Mouse (Mus musculus) central nervous system, embryonic 11.5 days (tissue): ENCODE results near the gene Mpv17l2. TPM values are rescaled to one million over a fixed set of nuclear protein-coding genes. Genes with fewer than 3 reads are reported as not detected.

ENCODE experiments used
- polyA plus RNA-seq: library from polyadenylated mRNA; depleted of rRNA; stranded (reverse); fragments of >200 nt; gene quantifications from 2 replicates; pipeline ENCODE4 v1.2.3, GENCODE M21; 2012; rRNA removed

The Mpv17l2 gene
- 18.0 and 20.3 TPM in 2 replicates for polyA plus RNA-seq

DNA sequence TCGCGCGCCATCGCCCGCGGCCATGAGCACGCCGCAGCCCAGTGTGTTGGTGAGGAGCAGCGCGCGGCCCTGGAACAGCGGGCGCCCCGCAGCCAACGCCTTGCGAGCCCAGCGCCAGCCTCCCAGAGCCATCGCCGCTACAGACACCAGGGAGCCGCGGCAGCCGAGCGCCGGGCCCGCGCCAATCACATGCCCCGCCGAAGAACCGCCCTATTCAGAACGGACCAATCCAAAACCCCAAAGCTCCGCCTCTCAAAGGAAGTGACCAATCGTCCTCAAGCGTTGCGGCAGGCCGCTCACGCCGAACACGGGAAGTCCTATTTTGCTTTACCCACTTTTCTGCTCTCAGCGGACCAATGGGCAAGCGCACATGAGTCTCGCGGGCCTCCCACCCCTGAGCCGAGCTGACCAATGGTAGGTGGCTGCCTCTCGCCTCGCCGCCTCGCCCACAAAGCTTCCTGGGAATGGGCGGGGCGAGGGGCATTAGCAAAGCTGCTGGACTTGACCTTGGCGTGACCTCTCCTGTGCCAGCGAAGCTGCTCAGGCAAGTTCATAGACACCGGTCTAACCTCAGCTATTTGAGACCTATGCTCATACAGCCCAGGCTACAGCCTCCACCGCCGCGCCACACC is at the start of gene Mpv17l2:
TSS of gene Mpv17l2 (minus strand) at position 172 of the 632 bp plus-strand sequence.

DNA sequence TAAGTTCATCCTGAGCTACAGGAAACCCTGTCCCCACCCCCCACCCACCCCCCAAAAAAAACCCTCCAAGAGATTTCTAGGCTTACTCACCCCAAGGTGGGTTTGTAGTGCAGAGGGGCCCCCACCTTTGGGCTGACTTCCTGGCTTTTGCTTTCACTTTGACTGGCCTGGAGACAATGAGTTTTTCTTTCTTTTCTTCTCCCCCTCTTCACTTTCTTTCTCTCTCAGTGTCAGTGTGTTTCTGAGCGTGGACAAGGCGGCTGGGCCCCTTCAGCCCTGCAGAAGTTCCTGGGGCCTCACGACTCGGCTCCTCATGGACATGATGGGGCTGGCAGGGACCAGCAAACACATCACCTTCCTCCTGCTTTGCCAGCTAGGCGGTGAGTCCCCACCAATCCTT is 47.5 kb upstream of the Mpv17l2 start, which contains the start of gene Il12rb1:
TSS of gene Il12rb1 (plus strand) at position 211 of the 400 bp plus-strand sequence.

DNA sequence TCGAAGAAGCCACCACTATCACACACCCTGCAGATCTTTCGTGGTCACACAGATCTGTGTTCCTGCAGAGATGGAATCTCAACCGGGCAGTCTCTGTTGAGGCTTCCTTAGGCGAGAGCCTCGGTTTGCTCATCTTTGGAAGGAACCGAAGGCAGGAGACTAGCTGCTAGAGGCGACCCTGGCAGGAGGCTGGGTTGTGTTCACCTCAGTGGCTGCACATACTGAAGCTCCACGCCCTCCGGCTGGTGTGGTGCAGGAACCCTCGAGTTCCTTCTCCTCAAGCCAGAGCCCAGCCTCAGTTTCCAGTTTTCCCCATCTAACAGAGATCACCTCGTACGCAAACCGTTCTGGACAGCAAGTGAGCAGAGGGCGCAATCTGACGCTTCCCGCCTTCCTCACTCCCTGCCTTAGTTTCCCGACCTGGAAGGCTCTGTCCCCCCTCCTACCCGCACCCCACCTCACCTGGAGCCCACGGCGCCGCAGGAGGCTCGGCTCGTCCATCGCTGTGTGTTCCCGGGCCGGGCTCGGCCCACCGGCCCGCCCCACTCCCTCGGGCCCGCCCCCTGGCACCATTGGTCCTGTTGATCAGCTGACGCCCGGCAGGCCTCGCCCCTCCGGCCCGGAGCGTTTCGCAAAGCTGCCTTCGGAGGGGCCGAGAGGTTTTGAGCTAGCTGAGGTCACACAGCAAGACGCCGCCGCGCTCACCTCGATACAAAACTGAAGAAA is 43.9 kb upstream of the Mpv17l2 start, which contains the start of gene Mast3:
TSS of gene Mast3 (minus strand) at position 574 of the 726 bp plus-strand sequence.

DNA sequence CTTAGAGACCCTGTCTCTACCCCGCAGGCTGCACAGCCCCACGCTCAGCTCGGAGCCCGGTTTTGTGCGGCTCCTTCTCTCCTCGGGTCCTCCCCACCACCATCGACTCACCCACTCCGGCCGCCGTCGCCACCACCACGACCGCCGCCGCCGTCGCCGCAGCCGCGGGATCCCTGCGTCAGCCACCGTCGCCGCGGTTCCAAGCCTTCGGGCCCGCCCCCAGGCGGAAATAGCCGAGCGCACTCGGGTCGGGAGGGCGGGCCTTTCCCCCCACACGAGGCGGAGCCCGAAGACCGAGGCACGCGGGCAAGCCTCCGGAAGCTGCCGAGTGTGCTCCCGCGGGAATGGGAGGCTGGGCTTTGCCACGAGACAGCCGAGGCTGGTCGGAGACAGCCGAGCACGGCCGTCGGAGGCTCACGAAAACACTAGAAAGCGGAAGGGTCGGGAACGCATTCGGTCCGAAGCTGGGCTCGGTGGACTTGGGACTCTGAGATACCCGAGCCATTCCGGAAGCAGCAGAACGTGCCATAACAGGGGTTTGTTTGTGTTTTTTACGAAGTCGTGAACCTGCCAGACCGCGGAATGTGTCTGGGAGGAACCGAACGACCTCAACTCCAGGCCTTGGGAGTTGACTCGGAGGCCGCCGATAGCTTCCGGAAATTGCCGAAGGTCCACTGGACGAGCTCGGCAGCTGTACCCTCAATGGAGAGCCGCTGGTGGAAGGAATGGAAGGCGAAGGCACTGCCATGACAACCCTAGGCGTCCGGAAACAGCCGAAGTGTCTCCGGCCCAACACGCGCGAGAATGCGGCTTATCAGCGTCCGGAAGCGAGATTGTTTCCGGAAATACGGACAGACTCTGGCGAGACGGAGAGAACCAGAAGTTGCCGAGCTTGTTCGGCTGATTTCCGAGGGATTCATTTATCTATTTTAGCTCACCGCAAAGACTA is 16.0 kb upstream of the Mpv17l2 start, which contains the start of gene Pik3r2:
TSS of gene Pik3r2 (minus strand) at position 218 of the 949 bp plus-strand sequence.

DNA sequence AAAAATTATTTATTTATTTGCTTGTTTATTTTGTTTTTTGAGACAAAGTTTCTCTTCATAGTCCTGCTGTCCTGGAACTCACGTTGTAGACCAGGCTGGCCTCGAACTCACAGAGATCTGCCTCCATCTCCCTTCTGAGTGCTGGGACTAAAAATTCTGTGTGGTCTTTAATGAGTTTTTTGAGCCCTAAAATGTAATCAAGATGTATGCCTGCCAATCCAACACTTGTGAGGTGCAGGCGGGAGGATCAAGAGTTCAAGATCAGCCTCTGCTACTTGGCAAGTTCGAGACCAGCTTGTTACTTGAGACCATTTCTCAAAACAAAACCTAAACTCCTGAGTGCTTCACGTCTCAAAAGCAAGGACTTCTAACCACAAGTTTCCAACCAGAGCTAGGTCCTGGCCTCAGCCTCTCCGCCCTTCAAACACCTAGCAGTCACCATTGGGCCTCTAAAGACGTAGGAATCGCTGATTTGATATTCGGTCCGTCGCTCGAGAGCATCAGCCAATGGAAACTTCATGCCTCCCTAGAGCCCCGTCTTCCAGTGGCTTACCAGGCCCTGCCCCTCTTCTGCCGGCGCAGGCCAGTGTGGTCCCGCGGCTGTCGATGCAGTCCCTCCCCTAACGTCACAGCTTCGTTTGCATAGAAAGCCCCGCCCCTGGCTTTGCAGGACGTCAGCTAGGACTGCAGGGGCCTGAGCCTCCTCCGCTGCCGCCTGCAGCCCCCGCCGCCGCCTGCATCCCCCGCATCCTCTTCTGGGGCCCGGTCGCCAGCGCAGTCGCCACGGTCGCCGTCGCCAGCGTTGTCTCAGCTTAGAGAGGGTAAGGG is 6.5 kb downstream of the Mpv17l2 start, which contains the start of gene Rab3a:
TSS of gene Rab3a (plus strand) at position 637 of the 828 bp plus-strand sequence.

DNA sequence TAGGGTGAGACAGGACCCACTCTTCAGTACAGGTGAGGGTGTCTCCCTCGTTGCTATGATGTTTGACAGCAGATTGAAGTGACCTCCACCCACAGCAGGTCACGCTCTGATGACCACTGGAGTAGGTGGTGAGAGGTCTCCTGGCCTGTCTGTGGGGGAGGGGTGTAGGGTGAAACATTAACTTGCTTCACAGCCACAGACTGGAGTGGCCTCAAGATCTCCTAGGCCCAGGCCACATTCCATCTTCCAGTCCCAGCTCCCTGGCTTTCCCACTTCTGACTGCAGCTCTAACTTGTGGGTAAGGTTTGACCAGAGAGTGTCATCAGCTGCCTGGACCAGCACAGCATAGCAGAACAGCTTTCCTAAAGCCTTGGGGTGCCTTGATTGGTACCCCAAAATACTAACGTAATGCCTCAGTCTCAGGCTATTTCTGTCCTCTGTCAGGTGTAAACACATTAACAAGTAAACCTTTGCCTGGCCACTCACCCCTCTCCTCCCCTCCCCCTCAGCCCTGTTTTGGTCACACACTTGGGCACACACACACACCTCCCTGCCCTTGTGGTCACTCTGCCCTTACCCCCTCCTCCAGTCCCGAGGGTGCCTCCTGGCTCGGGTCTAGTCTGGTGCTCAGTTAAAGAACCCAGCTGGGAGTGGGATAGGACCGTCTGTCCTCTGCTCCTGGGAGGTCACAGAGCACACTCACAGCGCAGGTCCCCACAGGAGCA is 37.1 kb downstream of the Mpv17l2 start, which contains the start of gene Pde4c:
TSS of gene Pde4c (plus strand) at position 235 of the 725 bp plus-strand sequence.

DNA sequence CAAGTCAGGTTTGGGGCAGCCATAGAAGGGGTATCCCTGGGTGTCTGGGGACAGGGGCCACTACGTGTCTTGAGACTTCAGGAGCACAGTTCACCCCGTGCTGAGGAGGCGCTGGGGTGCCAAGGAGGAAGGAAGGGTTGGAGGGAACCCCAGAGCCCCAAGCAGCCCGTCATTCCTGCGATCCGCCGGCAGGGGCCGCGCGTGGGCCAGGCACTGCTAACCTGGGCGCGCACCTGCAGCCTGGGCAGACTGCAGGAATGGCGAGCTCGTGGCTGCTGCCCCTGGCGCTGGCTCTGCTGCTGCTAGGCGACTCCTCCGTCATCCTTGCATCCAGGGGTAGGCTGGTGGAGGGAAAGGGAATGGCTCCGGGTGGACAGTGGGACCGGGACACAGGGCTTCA is 42.4 kb downstream of the Mpv17l2 start, which contains the start of gene Gm3336:
TSS of gene Gm3336 (plus strand) at position 247 of the 400 bp plus-strand sequence.

Other genes with a start within 250 kb of the Mpv17l2 start
- 333 and 368 TPM in 2 replicates for gene Fkbp8, start 233.2 kb downstream of the Mpv17l2 start, polyA plus RNA-seq
- 45.2 and 45.4 TPM in 2 replicates for gene Kxd1, start 233.0 kb downstream of the Mpv17l2 start, polyA plus RNA-seq
- gene Ell, start 221.5 kb downstream of the Mpv17l2 start, polyA plus RNA-seq, result 18.0 and 24.2 TPM in 2 replicates
- 87.0 and 171 TPM in 2 replicates for gene Isyna1, start 166.6 kb downstream of the Mpv17l2 start, polyA plus RNA-seq
- gene Ssbp4, start 152.1 kb downstream of the Mpv17l2 start, polyA plus RNA-seq, result 81.3 and 117 TPM in 2 replicates
- 0.88 and 1.00 TPM in 2 replicates for gene Lrrc25, start 144.8 kb downstream of the Mpv17l2 start, polyA plus RNA-seq
- 0.32 and 0.54 TPM in 2 replicates for gene Gdf15, start 128.5 kb downstream of the Mpv17l2 start, polyA plus RNA-seq
- 61.8 and 88.1 TPM in 2 replicates for gene Pgpep1, start 100.6 kb downstream of the Mpv17l2 start, polyA plus RNA-seq
- gene Lsm4, start 87.7 kb downstream of the Mpv17l2 start, polyA plus RNA-seq, result 217 and 299 TPM in 2 replicates
- gene Jund, start 62.0 kb downstream of the Mpv17l2 start, polyA plus RNA-seq, result 179 and 228 TPM in 2 replicates
- 0.04 and 0.05 TPM in 2 replicates for gene Iqcn, start 57.5 kb downstream of the Mpv17l2 start, polyA plus RNA-seq
- 0.06 TPM in 1 of 2 replicates, not detected in the other for gene Gm3336, start 42.4 kb downstream of the Mpv17l2 start, polyA plus RNA-seq
- 0.82 and 0.89 TPM in 2 replicates for gene Pde4c, start 37.2 kb downstream of the Mpv17l2 start, polyA plus RNA-seq
- gene Rab3a, start 6.3 kb downstream of the Mpv17l2 start, polyA plus RNA-seq, result 28.0 and 50.3 TPM in 2 replicates
- gene Pik3r2, start 15.8 kb upstream of the Mpv17l2 start, polyA plus RNA-seq, result 73.4 and 81.4 TPM in 2 replicates
- 19.0 and 27.4 TPM in 2 replicates for gene Mast3, start 44.1 kb upstream of the Mpv17l2 start, polyA plus RNA-seq
- gene Il12rb1, start 47.5 kb upstream of the Mpv17l2 start, polyA plus RNA-seq, result 0.06 and 0.08 TPM in 2 replicates
- gene Arrdc2, start 78.8 kb upstream of the Mpv17l2 start, polyA plus RNA-seq, result 20.3 and 21.5 TPM in 2 replicates
- 22.8 and 23.7 TPM in 2 replicates for gene Kcnn1, start 102.3 kb upstream of the Mpv17l2 start, polyA plus RNA-seq
- 99.7 and 174 TPM in 2 replicates for gene Ccdc124, start 113.0 kb upstream of the Mpv17l2 start, polyA plus RNA-seq
- 0.77 and 0.89 TPM in 2 replicates for gene Slc5a5, start 131.8 kb upstream of the Mpv17l2 start, polyA plus RNA-seq
- gene Rpl18a, start 136.5 kb upstream of the Mpv17l2 start, polyA plus RNA-seq, result 4,741 and 5,161 TPM in 2 replicates
- gene Map1s, start 145.0 kb upstream of the Mpv17l2 start, polyA plus RNA-seq, result 53.2 and 73.9 TPM in 2 replicates